Mouse (Mus musculus) G1E (cell line): ENCODE data around the gene Myh9. TPM values are rescaled to one million over a fixed set of nuclear protein-coding genes. Genes with fewer than 3 reads are reported as not detected.

Experiments
- ATAC-seq: 2 replicates; pipeline ENCODE4 v1.8.0; 2016; ENCODE audit warnings: mild to moderate bottlenecking; ENCODE audit not compliant: insufficient number of reproducible peaks, poor library complexity, low FRiP score, severe bottlenecking; ENCODE audit errors: extremely low read depth
- DNase-seq: peaks from one replicate; pipeline ENCODE4 v3.0.0; 2012; ENCODE audit warnings: low spot score
- H3K27me3 ChIP-seq: 2 replicates; pipeline ENCODE4 v1.6.1; 2012; ENCODE audit warnings: mild to moderate bottlenecking, low read length, inconsistent platforms; ENCODE audit not compliant: insufficient read depth
- H3K36me3 ChIP-seq: replicated peaks from 2 replicates; pipeline ENCODE3; 2012; ENCODE audit warnings: mild to moderate bottlenecking, inconsistent platforms
- H3K4me1 ChIP-seq: 2 replicates; pipeline ENCODE4 v1.6.1; 2012; ENCODE audit warnings: low read depth, low read length, inconsistent platforms, mixed read lengths; ENCODE audit not compliant: insufficient read depth
- H3K4me3 ChIP-seq: 2 replicates; pipeline ENCODE4 v1.5.1; 2012; ENCODE audit warnings: low read depth, mild to moderate bottlenecking, inconsistent platforms, low read length, moderate library complexity, mixed read lengths
- H3K9me3 ChIP-seq: replicated peaks from 2 replicates; pipeline ENCODE4 v1.6.1; 2012; ENCODE audit warnings: inconsistent platforms
- CTCF ChIP-seq: IDR thresholded peaks from 2 replicates; pipeline ENCODE4 v1.5.1; 2012; ENCODE audit warnings: low read depth, low read length, inconsistent platforms, mixed read lengths
- GATA1 ChIP-seq: IDR thresholded peaks from 2 replicates; pipeline ENCODE4 v1.6.1; 2012; ENCODE audit warnings: borderline replicate concordance, low read length, inconsistent platforms, mixed read lengths
- GATA2 ChIP-seq: IDR thresholded peaks from 2 replicates; pipeline ENCODE4 v1.6.1; 2012; ENCODE audit warnings: low read depth, low read length, inconsistent platforms, borderline replicate concordance
- POLR2AphosphoS5 ChIP-seq: IDR thresholded peaks from 2 replicates; pipeline ENCODE4 v1.6.1; 2012; ENCODE audit warnings: low read depth, low read length, inconsistent platforms; ENCODE audit not compliant: insufficient replicate concordance
- TAL1 ChIP-seq: conservative IDR thresholded peaks from 2 replicates; pipeline ENCODE4 v1.6.1; 2012; ENCODE audit warnings: low read depth, low read length, inconsistent platforms, mixed read lengths
- polyA plus RNA-seq: library from polyadenylated mRNA; stranded (reverse); fragments of >175 nt; gene quantifications from 2 replicates; pipeline ENCODE4 v1.2.3, GENCODE M21; 2012
- total RNA-seq, 2 experiments: library from RNA; stranded (forward) in 1 of 2; stranded (reverse) in 1 of 2; fragments of 200-1000 nt in 1 of 2; fragments of >200 nt in 1 of 2; fragmentation: Nextera tagmentation in 1 of 2; gene quantifications; 2 replicates each; pipeline ENCODE4 v1.2.3; 2014 to 2017

The Myh9 gene
- total and polyA plus RNA-seq, 3 experiments: 132 to 198 (median 171) TPM

- Histone ChIP-seq H3K27me3 (no peaks in the 10 kb centered on the region), H3K4me3 (peak overlapping the region; percentile 42; the same call in 1 of the 2 replicates), H3K9me3 (no peaks in the 10 kb centered on the region), H3K4me1 (peaks cover 87% of the 10 kb centered on the region), H3K36me3 (peaks cover 92% of the 10 kb centered on the region)
- ATAC-seq (no peak), DNase-seq (peak; percentile 57)
- no peak for TF ChIP-seq POLR2AphosphoS5
- TF ChIP-seq CTCF: no peak
- no peak for TF ChIP-seq GATA1
- TF ChIP-seq GATA2: no peak
- TF ChIP-seq TAL1: no peak
These were observed 11.4 kb downstream of the Myh9 start for GRCm38 (mm10) chr15:77830481-77831137.

GRCm38 (mm10) chr15:77829542-77829941 is 12.4 kb downstream of the Myh9 start:
- H3K9me3 ChIP-seq: no peaks in the 10 kb centered on the region
- DNase-seq: no peak
- no peak overlapping the region for H3K4me3 ChIP-seq
- H3K27me3 ChIP-seq: no peaks in the 10 kb centered on the region
- TF ChIP-seq POLR2AphosphoS5 (no peak), GATA1 (no peak), TAL1 (no peak), GATA2 (no peak), CTCF (no peak)
- H3K36me3 ChIP-seq: peaks cover 91% of the 10 kb centered on the region
- peaks cover 85% of the 10 kb centered on the region for H3K4me1 ChIP-seq
- ATAC-seq: no peak

- Histone ChIP-seq H3K36me3 (peaks cover 89% of the 10 kb centered on the region), H3K9me3 (no peaks in the 10 kb centered on the region), H3K4me1 (peaks cover 85% of the 10 kb centered on the region), H3K4me3 (no peak overlapping the region), H3K27me3 (no peaks in the 10 kb centered on the region)
- no peak for ATAC-seq
- no peak for DNase-seq
- TF ChIP-seq CTCF (no peak), GATA1 (no peak), POLR2AphosphoS5 (no peak), GATA2 (no peak), TAL1 (no peak)
These were observed 13.1 kb downstream of the Myh9 start for GRCm38 (mm10) chr15:77828910-77829309.

GRCm38 (mm10) chr15:77828242-77828641 is 13.7 kb downstream of the Myh9 start:
- peaks cover 85% of the 10 kb centered on the region for H3K4me1 ChIP-seq
- DNase-seq: no peak
- TF ChIP-seq GATA1 (no peak), GATA2 (no peak), CTCF (no peak)
- no peaks in the 10 kb centered on the region for H3K27me3 ChIP-seq
- H3K4me3 ChIP-seq: no peak overlapping the region
- peaks cover 89% of the 10 kb centered on the region for H3K36me3 ChIP-seq
- no peaks in the 10 kb centered on the region for H3K9me3 ChIP-seq
- ATAC-seq: no peak

GRCm38 (mm10) chr15:77827794-77828193 is 14.2 kb downstream of the Myh9 start:
- TF ChIP-seq GATA1: no peak
- TF ChIP-seq CTCF: no peak
- TF ChIP-seq GATA2: no peak
- TF ChIP-seq TAL1: no peak
- TF ChIP-seq POLR2AphosphoS5: no peak
- no peak for DNase-seq
- Histone ChIP-seq H3K36me3 (peaks cover 88% of the 10 kb centered on the region), H3K4me1 (peaks cover 85% of the 10 kb centered on the region), H3K4me3 (no peak overlapping the region), H3K27me3 (no peaks in the 10 kb centered on the region), H3K9me3 (no peaks in the 10 kb centered on the region)
- no peak for ATAC-seq

GRCm38 (mm10) chr15:77827379-77827778 is 14.6 kb downstream of the Myh9 start:
- H3K36me3 ChIP-seq: peaks cover 87% of the 10 kb centered on the region

More at GRCm38 (mm10) chr15:77827379-77827778, 14.6 kb downstream of the Myh9 start:
- H3K4me3 ChIP-seq: no peak overlapping the region
- ATAC-seq (no peak), DNase-seq (no peak)
- TF ChIP-seq GATA1 (no peak), POLR2AphosphoS5 (no peak), GATA2 (no peak), TAL1 (no peak), CTCF (no peak)
- no peaks in the 10 kb centered on the region for H3K9me3 ChIP-seq
- H3K27me3 ChIP-seq: no peaks in the 10 kb centered on the region
- peaks cover 86% of the 10 kb centered on the region for H3K4me1 ChIP-seq
